Mouse (Mus musculus): ENCODE results near the gene Tmem115.
"Not testable (repeated sequence)": the region's sequence is repeated elsewhere in the genome, so short reads cannot be mapped to it uniquely, and the experiment has no call there.

- not testable (repeated sequence) for TF ChIP-seq GATA1 (IDR thresholded peaks at IDR 0.05; ENCODE audit: borderline replicate concordance, low read length); FLI1 (IDR thresholded peaks at IDR 0.05; ENCODE audit: low read length)
Measured at GRCm38 (mm10) chr9:107573774-107574173, 40.0 kb downstream of the Tmem115 start.

Measured in megakaryocyte, embryonic 14.5 days (primary cell).